Mouse (Mus musculus) stomach, postnatal 0 days (tissue): ENCODE measurements around the gene Gm10134.

Source experiments
- CTCF ChIP-seq: IDR thresholded peaks from 2 replicates; pipeline ENCODE4 v1.5.1; 2016; ENCODE audit warnings: antibody characterized with exemption, low read depth, mild to moderate bottlenecking, moderate library complexity
- EP300 ChIP-seq: optimal IDR thresholded peaks from 2 replicates; pipeline ENCODE3; 2016; ENCODE audit warnings: antibody characterized with exemption

DNA sequence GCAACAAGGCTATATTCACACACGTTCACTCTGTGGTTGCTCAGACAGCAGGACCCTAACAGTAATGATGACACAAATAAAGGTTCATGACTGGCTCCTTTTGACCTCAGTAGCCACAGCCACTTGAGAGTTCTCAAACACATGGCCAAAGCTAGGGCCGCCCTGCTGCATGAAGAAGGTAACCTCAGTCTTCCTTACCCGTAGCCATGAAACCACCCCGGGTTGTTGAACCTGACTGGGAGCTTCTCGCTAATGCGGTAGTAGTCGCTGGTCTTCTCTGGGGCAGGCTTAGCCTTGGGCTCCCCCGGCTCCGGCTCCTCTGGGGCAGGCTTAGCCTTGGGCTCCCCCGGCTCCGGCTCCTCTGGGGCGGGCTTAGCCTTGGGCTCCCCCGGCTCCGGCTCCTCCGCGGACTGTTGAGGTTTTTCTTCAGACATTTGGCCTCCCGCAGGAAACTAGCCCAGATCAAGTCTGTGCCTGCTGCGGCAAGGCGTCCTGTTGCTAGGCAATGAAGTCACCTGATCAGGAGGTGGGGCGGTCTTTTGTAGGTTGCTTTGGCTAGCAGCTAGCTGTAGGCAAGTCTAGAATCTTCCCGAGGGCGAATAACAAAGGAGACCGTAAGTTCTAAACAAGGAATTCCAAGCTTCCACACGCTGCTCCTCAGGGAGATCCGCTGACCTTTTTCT lies 39.9 kb upstream of the Gm10134 start, which contains the start of gene 1700007K13Rik:
- TF ChIP-seq CTCF (no peak), EP300 (no peak)
